Mouse (Mus musculus) frontal cortex, postnatal 14 days (tissue): Measurements from ENCODE around the gene Myo1f.

Experiments
- DNase-seq, 2 experiments: peaks; one replicate each; pipeline ENCODE4 v3.0.0; 2022; ENCODE audit warnings: low spot score in 2 of 2

Gene Myo1f

DNA sequence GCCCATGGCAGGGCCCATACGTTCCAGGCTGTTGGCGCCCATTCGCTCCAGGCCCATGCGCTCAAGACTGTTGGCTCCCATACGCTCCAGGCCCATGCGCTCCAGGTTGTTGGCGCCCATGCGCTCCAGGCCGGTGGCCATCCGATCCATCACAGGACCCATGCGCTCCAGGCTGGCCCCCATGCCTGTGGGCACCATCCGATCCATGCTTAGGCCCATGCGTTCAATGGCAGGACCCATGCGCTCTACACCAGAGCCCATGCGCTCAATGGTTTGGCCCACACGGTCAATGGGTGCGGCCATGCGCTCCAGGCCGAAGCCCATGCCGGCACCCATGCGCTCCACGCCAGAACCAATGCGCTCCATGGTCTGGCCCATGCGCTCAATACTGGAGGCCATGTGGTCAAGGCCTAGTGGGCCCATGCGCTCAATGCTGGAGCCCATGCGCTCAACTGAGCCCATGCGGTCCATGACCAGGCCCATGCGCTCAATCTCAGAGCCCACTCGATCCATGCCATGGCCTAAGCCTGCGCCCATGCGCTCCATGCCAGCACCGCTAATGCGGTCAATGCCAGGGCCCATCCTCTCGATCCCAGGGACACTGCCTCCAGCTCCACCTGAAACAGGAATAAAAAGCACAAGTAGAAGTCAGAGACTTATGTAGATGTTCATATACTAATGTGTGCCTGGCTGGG, 94.4 kb downstream of the Myo1f start:
- DNase-seq = no peak
